Mouse (Mus musculus) intestine, embryonic 16.5 days (tissue): ENCODE results near the gene Tnn. TPM values are rescaled to one million over a fixed set of nuclear protein-coding genes. Genes with fewer than 3 reads are reported as not detected.

Experiments used
- ATAC-seq: fragments of 200-750 bp; cut with Nextera tagmentation; 2 replicates; pipeline ENCODE4 v1.8.0; 2017; ENCODE audit warnings: moderate TSS enrichment, moderate library complexity
- H3K27ac ChIP-seq: fragments of 300-500 bp; sonication (generic); 2 replicates; pipeline ENCODE4 v1.5.1; 2014; ENCODE audit warnings: mild to moderate bottlenecking, low read length
- H3K27me3 ChIP-seq: fragments of 300-500 bp; sonication (generic); replicated peaks from 2 replicates; pipeline ENCODE4 v1.6.1; 2014; ENCODE audit warnings: low read length, control low read depth, mixed read lengths; ENCODE audit not compliant: control insufficient read depth, insufficient read depth
- H3K36me3 ChIP-seq: fragments of 300-500 bp; sonication (generic); 2 replicates; pipeline ENCODE4 v1.6.1; 2014; ENCODE audit warnings: low read length, control low read depth; ENCODE audit not compliant: control insufficient read depth, insufficient read depth
- H3K4me1 ChIP-seq: fragments of 300-500 bp; sonication (generic); 2 replicates; pipeline ENCODE4 v1.6.1; 2014; ENCODE audit warnings: low read length, control low read depth, mixed read lengths; ENCODE audit not compliant: control insufficient read depth, insufficient read depth
- H3K4me2 ChIP-seq: fragments of 300-500 bp; sonication (generic); 2 replicates; pipeline ENCODE4 v1.6.1; 2014; ENCODE audit warnings: low read depth, low read length, control low read depth
- H3K4me3 ChIP-seq: fragments of 300-500 bp; sonication (generic); 2 replicates; pipeline ENCODE4 v1.5.1; 2014; ENCODE audit warnings: mild to moderate bottlenecking, low read length
- H3K9ac ChIP-seq: fragments of 300-500 bp; sonication (generic); 2 replicates; pipeline ENCODE4 v1.6.1; 2014; ENCODE audit warnings: low read depth, low read length
- H3K9me3 ChIP-seq: fragments of 300-500 bp; sonication (generic); 2 replicates; pipeline ENCODE4 v1.6.1; 2016; ENCODE audit warnings: low read length, control low read depth; ENCODE audit not compliant: control insufficient read depth
- WGBS: fragments of 180-500 bp; shearing (Covaris S2); extraction: QIAGEN DNeasy Blood & Tissue Kit; methylation state at CpG from one replicate; pipeline ENCODE4 v1.1.7; 2014; 5-methylcytosine and 5-hydroxymethylcytosine counted together
- polyA plus RNA-seq: library from polyadenylated mRNA; unstranded; fragments of >200 nt; fragmentation: Nextera tagmentation; extraction: Ambion mirVana; gene quantifications from 2 replicates; pipeline ENCODE4 v1.2.1, GENCODE M21; 2015

Tnn gene
- polyA plus RNA-seq, 1 experiment from 2014 or later, result 6.1 TPM

GRCm38 (mm10) chr1:160049131-160049880, 104.1 kb downstream of the Tnn start:
- no peak for ATAC-seq
- Histone ChIP-seq H3K27ac (no peak overlapping the region), H3K9ac (no peak overlapping the region), H3K4me1 (no peaks in the 10 kb centered on the region), H3K9me3 (no peaks in the 10 kb centered on the region), H3K4me3 (no peak overlapping the region), H3K4me2 (no peak overlapping the region), H3K27me3 (no peaks in the 10 kb centered on the region), H3K36me3 (no peaks in the 10 kb centered on the region)
- 72% methylated on average over 5 of the region's 5 CpGs for WGBS

- H3K4me1 ChIP-seq, result no peaks in the 10 kb centered on the region
- ATAC-seq, result no peak
- H3K4me2 ChIP-seq, result no peak overlapping the region
- no peaks in the 10 kb centered on the region for H3K36me3 ChIP-seq
- WGBS, result 89% methylated on average over 7 of the region's 7 CpGs
- no peak overlapping the region for H3K4me3 ChIP-seq
- no peak overlapping the region for H3K27ac ChIP-seq
- no peak overlapping the region for H3K9ac ChIP-seq
- H3K9me3 ChIP-seq, result no peaks in the 10 kb centered on the region
- no peaks in the 10 kb centered on the region for H3K27me3 ChIP-seq
Measured at GRCm38 (mm10) chr1:160047481-160047931, 105.9 kb downstream of the Tnn start.

- 87% methylated on average over 4 of the region's 4 CpGs for WGBS
- ATAC-seq, result no peak
- no peak overlapping the region for H3K4me3 ChIP-seq
- no peak overlapping the region for H3K4me2 ChIP-seq
- H3K9me3 ChIP-seq, result no peaks in the 10 kb centered on the region
- H3K36me3 ChIP-seq, result no peaks in the 10 kb centered on the region
- H3K4me1 ChIP-seq, result no peaks in the 10 kb centered on the region
- no peak overlapping the region for H3K9ac ChIP-seq
- H3K27ac ChIP-seq, result no peak overlapping the region
- no peaks in the 10 kb centered on the region for H3K27me3 ChIP-seq
Measured at GRCm38 (mm10) chr1:160046786-160047185, 106.6 kb downstream of the Tnn start.

- 82% methylated on average over 5 of the region's 5 CpGs for WGBS
- no peak for ATAC-seq
- no peaks in the 10 kb centered on the region for H3K27me3 ChIP-seq
- H3K4me3 ChIP-seq, result no peak overlapping the region
- no peak overlapping the region for H3K9ac ChIP-seq
- H3K4me1 ChIP-seq, result no peaks in the 10 kb centered on the region
- no peak overlapping the region for H3K4me2 ChIP-seq
- no peaks in the 10 kb centered on the region for H3K9me3 ChIP-seq
- H3K36me3 ChIP-seq, result no peaks in the 10 kb centered on the region
- no peak overlapping the region for H3K27ac ChIP-seq
Measured at GRCm38 (mm10) chr1:160045971-160046370, 107.4 kb downstream of the Tnn start.

- H3K4me1 ChIP-seq, result no peaks in the 10 kb centered on the region
- no peaks in the 10 kb centered on the region for H3K27me3 ChIP-seq
- H3K9me3 ChIP-seq, result no peaks in the 10 kb centered on the region
- peak overlapping the region; percentile 59 for H3K4me3 ChIP-seq
- 66% methylated on average over 3 of the region's 3 CpGs for WGBS
- H3K36me3 ChIP-seq, result no peaks in the 10 kb centered on the region
- no peak for ATAC-seq
- peak overlapping the region; percentile 74; the same call in 1 of the 2 replicates for H3K9ac ChIP-seq
- H3K4me2 ChIP-seq, result peak overlapping the region; percentile 79
- no peak overlapping the region for H3K27ac ChIP-seq
Measured at GRCm38 (mm10) chr1:160045056-160045715, 108.2 kb downstream of the Tnn start.

- Histone ChIP-seq H3K9me3 (no peaks in the 10 kb centered on the region), H3K36me3 (no peaks in the 10 kb centered on the region), H3K27me3 (no peaks in the 10 kb centered on the region), H3K27ac (no peak within 1 kb of the TSS), H3K9ac (peak within 1 kb of the TSS; percentile 74), H3K4me2 (peak within 1 kb of the TSS; percentile 79), H3K4me1 (no peaks in the 10 kb centered on the region), H3K4me3 (peak within 1 kb of the TSS; percentile 59)
- peak; percentile 95 for ATAC-seq
- WGBS, result 2% methylated on average over 33 of the region's 33 CpGs
Measured at GRCm38 (mm10) chr1:160044237-160045021, 109.0 kb downstream of the Tnn start, which contains the start of gene 4930523C07Rik. Gene 4930523C07Rik, plus strand, starts transcription at chr1:160044382.

- H3K9me3 ChIP-seq, result no peaks in the 10 kb centered on the region
- H3K4me1 ChIP-seq, result no peaks in the 10 kb centered on the region
- peak overlapping the region; percentile 59; the same call in 1 of the 2 replicates for H3K4me3 ChIP-seq
- no peaks in the 10 kb centered on the region for H3K27me3 ChIP-seq
- H3K9ac ChIP-seq, result no peak overlapping the region
- H3K4me2 ChIP-seq, result peak overlapping the region; percentile 79; the same call in 1 of the 2 replicates
- ATAC-seq, result peak; percentile 29; the same call in 1 of the 2 replicates
- WGBS, result 84% methylated on average over 13 of the region's 13 CpGs
- H3K36me3 ChIP-seq, result no peaks in the 10 kb centered on the region
- no peak overlapping the region for H3K27ac ChIP-seq
Measured at GRCm38 (mm10) chr1:160043271-160043975, 110.0 kb downstream of the Tnn start.

GRCm38 (mm10) chr1:160042351-160042750, 111.0 kb downstream of the Tnn start:
- Histone ChIP-seq H3K4me1 (0 out of 2 replicates have a peak, but pooled peaks cover 2% of the 10 kb centered on the region), H3K27me3 (no peaks in the 10 kb centered on the region), H3K9me3 (no peaks in the 10 kb centered on the region), H3K36me3 (no peaks in the 10 kb centered on the region), H3K4me2 (no peak overlapping the region), H3K9ac (no peak overlapping the region), H3K4me3 (no peak overlapping the region), H3K27ac (no peak overlapping the region)
- 89% methylated on average over 7 of the region's 7 CpGs for WGBS
- ATAC-seq, result no peak
